8 mouse cellular contexts compared by ENCODE assay signal in genomic region chr9:64017861-64018793, GRCm38 (mm10). TPM values are rescaled to one million over a fixed set of nuclear protein-coding genes. Genes with fewer than 3 reads are reported as not detected.
DNase-seq lines count a peak whose midpoint lies in the region; ATAC-seq lines count a peak whose summit lies in the region.

No protein-coding gene starts in this region.

- under 1% methylated on average over 23 of the region's 23 CpGs for WGBS in embryonic facial prominence, embryonic 13.5 days
- WGBS in midbrain, embryonic 11.5 days: 1% methylated on average over 23 of the region's 23 CpGs

- H3K36me3 ChIP-seq in embryonic facial prominence, embryonic 13.5 days: peaks cover 22% of the 10 kb centered on the region
- H3K36me3 ChIP-seq in midbrain, embryonic 11.5 days (ENCODE audit: control insufficient read depth, insufficient read depth, low read length): no peaks in the 10 kb centered on the region

- no peaks in the 10 kb centered on the region for H3K9me3 ChIP-seq in embryonic facial prominence, embryonic 13.5 days
- H3K9me3 ChIP-seq in midbrain, embryonic 11.5 days (ENCODE audit: control insufficient read depth, low read length): no peaks in the 10 kb centered on the region

- ATAC-seq in CD4-positive, CD25-positive, alpha-beta regulatory T cell, adult 4 months: no peak
- ATAC-seq in embryonic facial prominence, embryonic 13.5 days (ENCODE audit: insufficient number of reproducible peaks, insufficient read depth, low FRiP score, low TSS enrichment, low read depth): peak; percentile 63; the same call in 1 of the 2 replicates
- no peak for ATAC-seq in midbrain, embryonic 11.5 days (ENCODE audit: low FRiP score)

- H3K4me3 ChIP-seq in embryonic facial prominence, embryonic 13.5 days: peak overlapping the region; percentile 99
- H3K4me3 ChIP-seq in midbrain, embryonic 11.5 days (ENCODE audit: low read depth, low read length): peak overlapping the region; percentile 77

- peak overlapping the region; percentile 98 for H3K4me2 ChIP-seq in embryonic facial prominence, embryonic 13.5 days
- H3K4me2 ChIP-seq in midbrain, embryonic 11.5 days: peak overlapping the region; percentile 99

- H3K27ac ChIP-seq in embryonic facial prominence, embryonic 13.5 days: peak overlapping the region; percentile 99
- peak overlapping the region; percentile 16; the same call in 1 of the 2 replicates for H3K27ac ChIP-seq in midbrain, embryonic 11.5 days (ENCODE audit: low read depth, low read length)

- peak overlapping the region; percentile 99 for H3K9ac ChIP-seq in embryonic facial prominence, embryonic 13.5 days
- peak overlapping the region; percentile 33; the same call in 1 of the 2 replicates for H3K9ac ChIP-seq in midbrain, embryonic 11.5 days (ENCODE audit: low read length)

- peaks cover 60% of the 10 kb centered on the region for H3K4me1 ChIP-seq in embryonic facial prominence, embryonic 13.5 days
- H3K4me1 ChIP-seq in midbrain, embryonic 11.5 days (ENCODE audit: control insufficient read depth, insufficient read depth, low read length): peaks cover 52% of the 10 kb centered on the region

- no peaks in the 10 kb centered on the region for H3K27me3 ChIP-seq in embryonic facial prominence, embryonic 13.5 days
- peaks cover 2% of the 10 kb centered on the region for H3K27me3 ChIP-seq in midbrain, embryonic 11.5 days (ENCODE audit: control insufficient read depth, insufficient read depth, low read length)

- DNase-seq in CD4-positive, CD25-positive, alpha-beta regulatory T cell, adult 2 months (ENCODE audit: low read depth, low spot score): peak; percentile 20
- DNase-seq in heart, postnatal 14 days: peak; percentile 60 to 72
- DNase-seq in kidney, postnatal 36 days: peak; percentile 75 to 83
- peak; percentile 92 for DNase-seq in midbrain, embryonic 11.5 days (ENCODE audit: low spot score, missing footprints)
- DNase-seq in urinary bladder, adult 18-20 months (ENCODE audit: low spot score in 2 of 2): peak; percentile 74 to 87
- no peak for DNase-seq in left cerebral cortex, postnatal 36 days (ENCODE audit: low spot score in 2 of 2)

- intact Hi-C loops in heart, postnatal 14 days (cut with DNase I): no loop called here
- intact Hi-C loops in left cerebral cortex, postnatal 36 days (cut with DNase I): no loop called here

RNA-seq across cellular contexts. Expression of gene Smad6, which starts 3.7 kb away (rescaled TPM):
- polyA plus RNA-seq in CD4-positive, CD25-positive, alpha-beta regulatory T cell, adult 4 months (2017; shearing (Covaris generic)): under 1 TPM in 1 of 2 experiments, not detected in 1; 0.11 TPM
- polyA plus RNA-seq in embryonic facial prominence, embryonic 13.5 days (2015; fragmentation: Nextera tagmentation; extraction: Ambion mirVana): 16.7 and 17.4 TPM in 2 replicates
- 10 to 100 TPM; 13.6 to 15.5 TPM for total RNA-seq in heart, postnatal 14 days (2021)
- 3.9 and 4.0 TPM in 2 replicates for polyA plus RNA-seq in midbrain, embryonic 11.5 days (2014; fragmentation: Nextera tagmentation; extraction: Ambion mirVana)
- 1 to 10 TPM; 1.7 to 3.6 TPM for total RNA-seq in left cerebral cortex, postnatal 36 days (2021)

Comparison
In these comparisons a context has a peak if more than half of its experiments do, and no peak if none do; other contexts are left out.
1. DNase-seq: peak in CD4-positive, CD25-positive, alpha-beta regulatory T cell, adult 2 months (single experiment), heart, postnatal 14 days (2 of 2), kidney, postnatal 36 days (2 of 2), midbrain, embryonic 11.5 days (single experiment) and urinary bladder, adult 18-20 months (2 of 2); none in left cerebral cortex, postnatal 36 days (0 of 2).